Mouse (Mus musculus) bone marrow macrophage, adult 2 months (primary cell): Measurements from ENCODE around the gene Egfr.

Experiments used
- CTCF ChIP-seq: IDR thresholded peaks from 2 replicates; pipeline ENCODE4 v1.5.1; 2012; ENCODE audit warnings: low read depth, mild to moderate bottlenecking, low read length, moderate library complexity
- POLR2A ChIP-seq: IDR thresholded peaks from 2 replicates; pipeline ENCODE4 v1.6.1; 2012; ENCODE audit warnings: mild to moderate bottlenecking, low read depth, low read length, borderline replicate concordance

DNA sequence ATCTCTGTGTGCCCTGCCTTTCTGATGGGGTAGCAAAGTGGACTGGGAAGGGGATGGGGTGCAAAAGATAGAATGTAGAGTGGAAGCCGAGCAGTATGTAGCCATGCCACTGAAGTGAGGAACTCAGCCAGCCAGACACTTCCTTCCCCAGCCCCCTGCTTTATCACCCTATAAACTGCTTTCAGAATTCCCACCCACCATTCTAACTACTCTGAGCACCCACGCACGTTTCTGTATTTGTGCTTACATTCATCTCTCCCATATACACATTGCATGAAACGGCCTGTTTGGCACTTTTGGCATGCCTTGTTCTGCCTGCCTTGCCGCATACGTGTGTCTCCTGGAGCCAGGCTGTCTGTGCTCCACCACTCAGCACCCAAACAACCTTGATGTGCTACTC is 109.0 kb downstream of the Egfr start:
- no peak for TF ChIP-seq CTCF
- TF ChIP-seq POLR2A = no peak
